Mouse (Mus musculus) limb, embryonic 11.5 days (tissue): ENCODE measurements around the gene A930018P22Rik. TPM values are rescaled to one million over a fixed set of nuclear protein-coding genes. Genes with fewer than 3 reads are reported as not detected.

Experiments used
- ATAC-seq: fragments of 200-750 bp; cut with Nextera tagmentation; 2 replicates; pipeline ENCODE4 v1.8.0; 2017; ENCODE audit warnings: low read depth; ENCODE audit not compliant: insufficient number of reproducible peaks, low FRiP score, low TSS enrichment
- DNase-seq: peaks from one replicate; pipeline ENCODE4 v3.0.0-alpha.2; 2015; ENCODE audit warnings: low spot score
- H3K27ac ChIP-seq: fragments of 300-500 bp; sonication (generic); replicated peaks from 2 replicates; pipeline ENCODE4 v1.5.1; 2014; ENCODE audit warnings: low read depth, mild to moderate bottlenecking, low read length
- H3K27me3 ChIP-seq: fragments of 300-500 bp; sonication (generic); 2 replicates; pipeline ENCODE4 v1.6.1; 2014; ENCODE audit warnings: mild to moderate bottlenecking, low read length, mixed read lengths; ENCODE audit not compliant: control insufficient read depth, insufficient read depth
- H3K36me3 ChIP-seq: fragments of 300-500 bp; sonication (generic); 2 replicates; pipeline ENCODE4 v1.6.1; 2014; ENCODE audit warnings: mild to moderate bottlenecking, low read length, moderate library complexity, mixed read lengths; ENCODE audit not compliant: control insufficient read depth, insufficient read depth
- H3K4me1 ChIP-seq: fragments of 300-500 bp; sonication (generic); 2 replicates; pipeline ENCODE4 v1.6.1; 2014; ENCODE audit warnings: low read length, mixed read lengths; ENCODE audit not compliant: control insufficient read depth, insufficient read depth
- H3K4me2 ChIP-seq: fragments of 300-500 bp; sonication (generic); 2 replicates; pipeline ENCODE4 v1.6.1; 2014; ENCODE audit warnings: low read depth, mild to moderate bottlenecking, moderate library complexity; ENCODE audit not compliant: severe bottlenecking
- H3K4me3 ChIP-seq: fragments of 300-500 bp; sonication (generic); 2 replicates; pipeline ENCODE4 v1.5.1; 2014; ENCODE audit warnings: low read depth, low read length
- H3K9ac ChIP-seq: fragments of 300-500 bp; sonication (generic); 2 replicates; pipeline ENCODE4 v1.6.1; 2014; ENCODE audit warnings: mild to moderate bottlenecking, low read length
- H3K9me3 ChIP-seq: fragments of 300-500 bp; sonication (generic); 2 replicates; pipeline ENCODE4 v1.6.1; 2016; ENCODE audit warnings: low read length; ENCODE audit not compliant: control insufficient read depth
- WGBS: fragments of 180-500 bp; shearing (Covaris S2); extraction: QIAGEN DNeasy Blood & Tissue Kit; methylation state at CpG from one replicate; pipeline ENCODE4 v1.1.7; 2014; 5-methylcytosine and 5-hydroxymethylcytosine counted together
- polyA plus RNA-seq: library from polyadenylated mRNA; unstranded; fragments of >200 nt; fragmentation: Nextera tagmentation; extraction: Ambion mirVana; gene quantifications from 2 replicates; pipeline ENCODE4 v1.2.1, GENCODE M21; 2014

A930018P22Rik gene
- polyA plus RNA-seq, 1 experiment from 2014 or later = not detected

DNA sequence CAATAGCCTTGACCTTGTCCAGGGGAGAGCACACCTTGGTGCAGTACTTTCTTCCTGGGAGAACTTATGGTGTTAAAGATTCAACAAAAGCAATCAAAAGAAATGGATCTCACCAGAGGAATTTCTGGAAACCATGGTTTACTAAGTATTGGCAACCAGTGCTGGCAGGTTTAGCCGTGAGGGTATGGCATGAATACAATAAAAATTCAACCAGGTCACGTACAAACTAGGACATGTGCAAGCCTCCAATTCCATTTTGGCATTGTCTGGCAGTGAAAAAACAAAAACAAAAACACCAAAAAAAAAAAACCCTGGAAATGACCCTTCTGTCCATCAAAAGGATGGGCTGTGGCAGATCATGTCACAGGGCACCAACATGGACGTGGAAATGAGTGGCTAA lies 31.3 kb downstream of the A930018P22Rik start:
- no peaks in the 10 kb centered on the region for H3K9me3 ChIP-seq
- H3K4me3 ChIP-seq = no peak overlapping the region
- no peak overlapping the region for H3K27ac ChIP-seq
- H3K4me1 ChIP-seq = no peaks in the 10 kb centered on the region
- no peaks in the 10 kb centered on the region for H3K27me3 ChIP-seq
- H3K9ac ChIP-seq = no peak overlapping the region
- H3K36me3 ChIP-seq = no peaks in the 10 kb centered on the region
- ATAC-seq (no peak), DNase-seq (no peak)
- no peak overlapping the region for H3K4me2 ChIP-seq
- WGBS = 87% methylated on average over 3 of the region's 3 CpGs

DNA sequence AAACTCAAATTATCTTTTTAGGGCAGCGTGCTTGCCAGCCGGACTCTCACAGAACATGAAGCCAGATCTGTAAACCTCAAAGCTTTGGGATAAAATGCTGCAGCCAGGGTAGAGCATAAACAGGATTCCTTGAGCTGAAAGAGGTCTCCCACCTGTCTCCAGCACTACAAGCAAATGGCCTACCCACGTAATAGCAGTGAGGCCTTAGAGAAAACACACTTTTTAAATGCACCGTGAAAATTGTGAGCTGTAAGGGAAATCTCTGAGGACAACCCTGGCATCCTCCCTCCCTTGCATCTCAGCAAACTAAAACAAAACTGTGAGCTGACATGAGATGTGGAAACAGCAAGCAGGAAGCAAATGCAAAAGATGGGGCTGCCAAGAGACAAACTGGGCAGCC lies 35.3 kb downstream of the A930018P22Rik start:
- Histone ChIP-seq H3K9me3 (no peaks in the 10 kb centered on the region), H3K4me1 (no peaks in the 10 kb centered on the region), H3K27me3 (no peaks in the 10 kb centered on the region), H3K4me2 (no peak overlapping the region), H3K36me3 (no peaks in the 10 kb centered on the region), H3K4me3 (no peak overlapping the region), H3K9ac (no peak overlapping the region), H3K27ac (no peak overlapping the region)
- ATAC-seq = no peak
- 82% methylated on average over 4 of the region's 4 CpGs for WGBS
- DNase-seq = no peak

DNA sequence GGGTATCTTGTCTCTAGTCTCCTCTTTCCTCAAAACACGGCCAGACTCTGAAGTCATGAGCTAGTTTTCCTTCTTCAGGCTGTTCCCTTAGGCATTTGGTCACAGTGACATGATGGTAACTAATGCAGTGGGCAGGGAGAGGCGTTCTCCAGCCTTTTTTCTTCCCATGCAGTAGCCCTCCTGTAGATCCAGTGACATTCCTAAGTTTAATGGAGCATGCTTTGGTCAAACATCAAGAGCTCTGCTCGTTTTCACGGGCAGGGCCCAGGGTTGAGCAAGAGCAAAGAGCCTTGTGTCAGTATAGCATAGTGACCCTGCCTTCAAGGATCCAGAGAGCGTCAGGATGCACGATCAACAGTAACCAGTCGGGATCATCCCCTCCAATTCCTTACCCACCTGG lies 40.8 kb downstream of the A930018P22Rik start:
- Histone ChIP-seq H3K4me3 (no peak overlapping the region), H3K9me3 (no peaks in the 10 kb centered on the region), H3K4me2 (no peak overlapping the region), H3K36me3 (no peaks in the 10 kb centered on the region), H3K9ac (no peak overlapping the region), H3K27ac (no peak overlapping the region), H3K4me1 (no peaks in the 10 kb centered on the region), H3K27me3 (no peaks in the 10 kb centered on the region)
- no peak for ATAC-seq
- no peak for DNase-seq
- 88% methylated on average over 7 of the region's 7 CpGs for WGBS

DNA sequence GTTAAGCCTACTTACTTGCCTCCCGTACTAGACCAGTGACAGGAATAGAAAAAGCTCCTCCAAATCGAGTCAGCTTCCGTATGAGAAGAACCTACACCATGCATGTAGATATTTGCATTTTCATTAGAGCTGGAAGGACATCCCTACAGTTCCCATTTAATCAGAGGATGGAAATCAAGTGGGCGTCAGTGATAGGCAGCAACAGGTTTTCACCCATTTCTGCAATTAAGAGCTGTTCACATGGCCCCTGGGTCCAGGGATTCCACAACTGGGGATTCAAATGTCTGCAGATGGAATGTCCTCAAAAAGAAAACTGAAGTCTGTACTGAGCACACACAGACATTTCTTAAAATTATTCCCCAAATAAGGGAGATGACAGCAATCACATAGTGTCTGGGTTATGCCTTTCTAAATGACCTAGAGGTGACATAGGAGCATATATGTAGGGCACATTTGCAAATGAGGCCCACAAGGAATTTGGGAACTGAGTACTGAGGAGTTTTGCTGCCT lies 41.5 kb downstream of the A930018P22Rik start:
- Histone ChIP-seq H3K27ac (no peak overlapping the region), H3K27me3 (no peaks in the 10 kb centered on the region), H3K4me2 (no peak overlapping the region), H3K9me3 (no peaks in the 10 kb centered on the region), H3K4me1 (no peaks in the 10 kb centered on the region), H3K4me3 (no peak overlapping the region), H3K9ac (no peak overlapping the region), H3K36me3 (no peaks in the 10 kb centered on the region)
- ATAC-seq = no peak
- no peak for DNase-seq
- WGBS = 90% methylated on average over 4 of the region's 4 CpGs

DNA sequence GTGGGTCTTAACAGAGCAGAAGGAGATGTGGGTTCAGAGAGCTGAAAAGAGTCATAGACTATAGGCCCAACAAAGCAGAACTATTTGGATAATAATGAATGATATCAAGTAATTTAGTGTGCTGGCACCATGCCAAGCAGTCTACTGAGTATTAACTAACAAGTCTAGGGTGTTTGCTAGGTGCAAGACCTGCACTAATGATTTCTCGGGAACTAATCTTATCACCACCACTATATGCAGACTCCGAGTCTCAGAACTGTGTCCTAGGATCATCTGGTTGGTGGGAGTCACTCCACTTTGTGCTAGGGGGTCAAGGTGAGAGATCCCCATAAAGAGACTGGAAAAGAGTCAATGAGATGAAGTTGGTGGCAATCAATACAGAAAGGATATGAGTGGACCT lies 43.1 kb downstream of the A930018P22Rik start:
- no peaks in the 10 kb centered on the region for H3K4me1 ChIP-seq
- no peak for ATAC-seq
- H3K27me3 ChIP-seq = no peaks in the 10 kb centered on the region
- H3K4me2 ChIP-seq = no peak overlapping the region
- H3K27ac ChIP-seq = no peak overlapping the region
- DNase-seq = no peak
- H3K9me3 ChIP-seq = no peaks in the 10 kb centered on the region
- H3K4me3 ChIP-seq = no peak overlapping the region
- H3K9ac ChIP-seq = no peak overlapping the region
- H3K36me3 ChIP-seq = no peaks in the 10 kb centered on the region
- WGBS = 89% methylated on average over 2 of the region's 2 CpGs

DNA sequence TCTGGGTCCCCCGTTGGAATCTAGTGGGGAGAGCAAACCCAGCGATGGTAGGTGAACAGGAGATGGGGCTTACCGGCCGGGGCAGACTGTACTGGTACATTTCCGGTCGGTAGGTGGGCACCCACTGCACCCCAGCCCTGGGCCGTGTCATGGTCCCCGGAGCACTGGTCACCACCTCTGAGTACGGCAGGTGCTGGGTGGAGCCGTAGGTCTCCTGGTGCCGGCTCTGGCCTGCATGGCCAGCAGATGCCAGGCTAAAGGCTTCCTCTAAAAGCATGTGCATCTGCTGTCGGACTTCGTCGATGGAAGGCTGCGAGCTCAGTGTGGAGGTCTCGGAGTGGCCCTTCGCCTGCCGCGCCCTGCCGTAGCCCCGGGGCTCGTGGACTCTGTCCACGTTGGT lies 45.2 kb downstream of the A930018P22Rik start:
- ATAC-seq = no peak
- Histone ChIP-seq H3K27ac (no peak overlapping the region), H3K4me2 (no peak overlapping the region), H3K4me1 (no peaks in the 10 kb centered on the region), H3K27me3 (no peaks in the 10 kb centered on the region), H3K9me3 (no peaks in the 10 kb centered on the region), H3K4me3 (no peak overlapping the region), H3K36me3 (no peaks in the 10 kb centered on the region), H3K9ac (no peak overlapping the region)
- no peak for DNase-seq
- WGBS = 96% methylated on average over 23 of the region's 23 CpGs

DNA sequence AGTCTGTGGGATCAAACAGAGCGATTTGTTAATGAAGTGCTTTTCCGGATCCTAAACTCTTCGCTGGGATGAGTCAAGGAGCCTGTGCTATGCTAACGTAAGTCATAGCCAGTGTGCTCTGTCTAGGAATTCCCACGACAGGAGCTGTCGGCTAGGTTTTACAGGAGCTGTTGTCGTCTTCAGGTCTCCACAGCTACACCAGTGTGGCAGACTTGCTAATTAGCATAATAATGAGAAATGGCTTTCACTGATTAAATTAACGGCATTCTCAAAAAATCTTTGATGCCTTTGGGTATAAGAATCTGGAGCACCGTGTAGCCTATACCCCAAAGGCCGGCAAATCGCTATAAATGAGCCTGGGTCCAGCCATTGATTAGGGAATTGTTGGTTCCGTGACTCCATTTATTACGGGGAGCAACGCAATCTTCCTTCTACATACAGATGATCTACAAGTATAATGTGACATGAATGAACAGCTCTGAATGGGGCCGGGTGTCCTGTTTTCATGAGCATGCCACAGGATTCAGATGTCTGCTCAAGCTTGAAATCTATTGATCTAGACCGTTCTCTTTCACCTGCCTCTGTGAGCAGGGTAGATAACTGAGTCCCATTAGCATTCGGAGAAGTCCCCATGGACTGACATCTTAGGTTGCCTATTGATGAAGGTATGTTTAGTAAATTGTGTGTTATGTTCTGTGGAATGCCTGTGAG lies 45.8 kb downstream of the A930018P22Rik start:
- H3K4me2 ChIP-seq = no peak overlapping the region
- ATAC-seq = no peak

DNA sequence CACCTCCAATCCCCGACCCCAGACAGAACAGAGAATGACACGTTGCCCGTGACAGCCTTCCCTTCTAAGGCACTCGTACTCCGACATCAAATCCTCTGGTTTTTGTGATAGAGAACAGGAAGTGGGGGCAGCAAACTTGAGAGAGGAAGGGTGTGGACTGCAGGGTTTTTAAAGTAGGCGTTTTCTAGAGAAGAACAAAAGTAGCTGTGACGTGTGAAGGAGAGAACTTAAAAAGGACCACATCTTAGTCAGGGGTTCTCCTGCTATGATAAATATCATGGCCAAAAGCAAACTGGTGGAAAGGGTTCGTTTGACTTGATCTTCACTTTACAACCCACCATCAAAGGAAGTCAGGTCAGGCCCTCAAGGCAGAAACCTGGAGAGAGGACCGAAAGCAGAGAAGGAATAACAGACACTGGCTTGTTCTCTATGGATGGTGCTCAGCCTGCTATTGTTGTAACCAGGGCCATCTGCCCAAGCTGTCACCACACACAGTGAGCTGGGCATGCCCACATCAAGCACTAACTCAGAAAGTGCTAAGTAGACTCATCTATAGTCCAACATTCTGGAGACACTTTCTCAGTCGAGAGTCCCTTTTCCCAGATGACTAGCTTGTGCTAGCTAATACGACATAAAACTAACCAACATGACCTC lies 50.3 kb downstream of the A930018P22Rik start:
- no peak for DNase-seq
- 67% methylated on average over 11 of the region's 11 CpGs for WGBS
- Histone ChIP-seq H3K4me1 (0 out of 2 replicates have a peak, but pooled peaks cover 4% of the 10 kb centered on the region), H3K4me3 (no peak overlapping the region), H3K9ac (no peak overlapping the region), H3K4me2 (no peak overlapping the region), H3K27ac (no peak overlapping the region), H3K9me3 (no peaks in the 10 kb centered on the region), H3K36me3 (no peaks in the 10 kb centered on the region), H3K27me3 (no peaks in the 10 kb centered on the region)
- no peak for ATAC-seq

More for the DNA sequence above, 45.8 kb downstream of the A930018P22Rik start:
- H3K4me3 ChIP-seq = no peak overlapping the region
- no peak for DNase-seq
- no peak overlapping the region for H3K9ac ChIP-seq
- no peaks in the 10 kb centered on the region for H3K27me3 ChIP-seq
- no peaks in the 10 kb centered on the region for H3K4me1 ChIP-seq
- no peaks in the 10 kb centered on the region for H3K9me3 ChIP-seq
- H3K27ac ChIP-seq = no peak overlapping the region
- no peaks in the 10 kb centered on the region for H3K36me3 ChIP-seq
- whole genome bisulfite sequencing = 91% methylated on average over 17 of the region's 17 CpGs
